Mouse (Mus musculus) liver, postnatal 0 days (tissue): ENCODE results near the gene Gde1. TPM values are rescaled to one million over a fixed set of nuclear protein-coding genes. Genes with fewer than 3 reads are reported as not detected.

Experiments used
- ATAC-seq: fragments of 200-750 bp; cut with Nextera tagmentation; 2 replicates; pipeline ENCODE4 v1.8.0; 2017; ENCODE audit warnings: mild to moderate bottlenecking, moderate library complexity
- DNase-seq: peaks from one replicate; pipeline ENCODE4 v3.0.0-alpha.2; 2016
- H3K27ac ChIP-seq: fragments of 300-500 bp; sonication (generic); 2 replicates; pipeline ENCODE4 v1.5.1; 2014; ENCODE audit warnings: antibody characterized with exemption, moderate library complexity, mild to moderate bottlenecking, low read depth
- H3K27me3 ChIP-seq: fragments of 300-500 bp; sonication (generic); 2 replicates; pipeline ENCODE4 v1.6.1; 2014; ENCODE audit warnings: low read length, control low read depth, mixed read lengths; ENCODE audit not compliant: insufficient read depth
- H3K36me3 ChIP-seq: fragments of 300-500 bp; sonication (generic); replicated peaks from 2 replicates; pipeline ENCODE4 v1.6.1; 2014; ENCODE audit warnings: mild to moderate bottlenecking, control low read depth, low read length, moderate library complexity, mixed read lengths; ENCODE audit not compliant: insufficient read depth
- H3K4me1 ChIP-seq: fragments of 300-500 bp; sonication (generic); 2 replicates; pipeline ENCODE4 v1.6.1; 2014; ENCODE audit warnings: antibody characterized with exemption, mild to moderate bottlenecking, control low read depth; ENCODE audit not compliant: insufficient read depth
- H3K4me2 ChIP-seq: fragments of 300-500 bp; sonication (generic); 2 replicates; pipeline ENCODE4 v1.6.1; 2014; ENCODE audit warnings: low read depth, mild to moderate bottlenecking, low read length, moderate library complexity, mixed read lengths
- H3K4me3 ChIP-seq: fragments of 300-500 bp; sonication (generic); 2 replicates; pipeline ENCODE4 v1.5.1; 2014; ENCODE audit warnings: low read depth, low read length
- H3K9ac ChIP-seq: fragments of 300-500 bp; sonication (generic); replicated peaks from 2 replicates; pipeline ENCODE4 v1.6.1; 2014; ENCODE audit warnings: mild to moderate bottlenecking, moderate library complexity
- H3K9me3 ChIP-seq: fragments of 300-500 bp; sonication (generic); 2 replicates; pipeline ENCODE4 v1.6.1; 2016; ENCODE audit warnings: mild to moderate bottlenecking, control low read depth, low read length, mixed read lengths
- CTCF ChIP-seq: sonication (generic); IDR thresholded peaks from 2 replicates; pipeline ENCODE4 v1.5.1; 2016; ENCODE audit warnings: antibody characterized with exemption, low read depth
- EP300 ChIP-seq: IDR thresholded peaks from 2 replicates; pipeline ENCODE4 v1.6.1; 2016; ENCODE audit warnings: antibody characterized with exemption, low read depth, mild to moderate bottlenecking
- WGBS: fragments of 180-500 bp; shearing (Covaris S2); extraction: QIAGEN DNeasy Blood & Tissue Kit; methylation state at CpG from one replicate; pipeline ENCODE4 v1.1.7; 2014; ENCODE audit not compliant: insufficient replicate concordance; 5-methylcytosine and 5-hydroxymethylcytosine counted together
- polyA plus RNA-seq: library from polyadenylated mRNA; unstranded; fragments of >200 nt; fragmentation: Nextera tagmentation; extraction: Ambion mirVana; gene quantifications from 2 replicates; pipeline ENCODE4 v1.2.1, GENCODE M21; 2015

Gene Gde1
- polyA plus RNA-seq, 1 experiment from 2014 or later: 43.1 TPM

DNA sequence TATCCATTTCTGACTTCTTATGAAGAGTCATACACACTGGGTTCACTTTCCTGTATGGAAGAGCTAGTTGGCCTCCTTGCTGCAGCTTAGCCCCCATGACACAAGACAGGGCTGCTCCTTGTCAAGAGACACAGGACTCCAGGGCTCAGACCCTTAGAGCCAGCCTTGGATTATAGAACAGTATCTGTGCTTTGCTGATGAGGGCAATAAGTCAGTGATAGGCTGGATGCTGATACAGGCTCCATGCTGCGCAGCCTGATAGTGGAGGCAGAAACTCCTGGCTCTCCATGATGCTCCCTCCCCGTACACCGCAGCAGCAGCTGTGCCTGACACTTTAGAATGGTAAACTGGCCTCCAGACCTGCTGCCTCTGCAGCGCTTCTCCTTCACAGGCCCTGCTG, 35.4 kb downstream of the Gde1 start:
- H3K4me2 ChIP-seq: no peak overlapping the region
- no peaks in the 10 kb centered on the region for H3K36me3 ChIP-seq
- no peak for ATAC-seq
- 72% methylated on average over 4 of the region's 4 CpGs for WGBS
- no peak overlapping the region for H3K4me3 ChIP-seq
- H3K9ac ChIP-seq: no peak overlapping the region
- no peaks in the 10 kb centered on the region for H3K9me3 ChIP-seq
- no peaks in the 10 kb centered on the region for H3K27me3 ChIP-seq
- no peak overlapping the region for H3K27ac ChIP-seq
- TF ChIP-seq CTCF: no peak
- DNase-seq: no peak
- no peaks in the 10 kb centered on the region for H3K4me1 ChIP-seq

DNA sequence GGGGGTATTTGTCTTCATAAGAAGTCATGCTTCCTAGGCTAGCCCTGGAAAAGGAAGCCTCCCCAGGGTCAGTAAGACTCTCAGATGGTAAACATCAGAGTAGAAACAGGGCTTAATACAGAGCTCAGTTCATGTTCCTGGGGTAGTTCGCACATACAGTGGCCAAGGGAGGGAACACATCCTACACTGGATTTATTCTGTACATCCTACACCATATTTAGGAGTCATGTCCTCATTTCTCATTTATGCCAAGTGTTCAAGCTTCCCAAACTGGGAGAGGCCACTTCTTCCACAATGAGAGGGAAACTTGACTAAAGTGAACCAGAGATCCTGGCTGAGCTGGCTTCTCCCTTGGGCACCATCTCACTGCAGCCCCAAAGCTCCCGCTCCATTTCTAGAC, 37.8 kb downstream of the Gde1 start:
- Histone ChIP-seq H3K4me1 (no peaks in the 10 kb centered on the region), H3K36me3 (no peaks in the 10 kb centered on the region), H3K27ac (no peak overlapping the region), H3K9me3 (0 out of 2 replicates have a peak, but pooled peaks cover 4% of the 10 kb centered on the region), H3K9ac (no peak overlapping the region), H3K4me3 (no peak overlapping the region), H3K27me3 (no peaks in the 10 kb centered on the region), H3K4me2 (no peak overlapping the region)
- 70% methylated on average over 2 of the region's 2 CpGs for WGBS
- no peak for DNase-seq
- no peak for ATAC-seq
- TF ChIP-seq EP300 (no peak), CTCF (no peak)

DNA sequence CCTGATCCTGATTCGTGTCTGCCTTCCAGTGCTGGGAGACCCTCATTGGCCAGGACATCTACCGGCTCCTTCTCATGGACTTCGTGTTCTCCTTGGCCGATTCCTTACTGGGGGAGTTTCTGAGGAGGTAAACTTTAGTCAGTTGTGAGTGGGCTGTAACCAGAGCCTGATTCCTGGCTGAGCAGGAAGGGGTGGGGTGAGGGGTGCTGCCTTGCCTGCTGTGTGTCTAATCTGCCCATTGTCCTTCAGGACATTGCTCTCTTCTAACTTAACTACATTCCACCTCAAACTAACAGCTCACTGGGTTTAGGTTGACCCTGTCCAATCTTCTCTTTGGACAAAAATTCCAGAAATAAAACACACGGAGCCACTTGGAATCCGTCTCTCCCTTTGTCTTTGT, 48.8 kb downstream of the Gde1 start:
- Histone ChIP-seq H3K4me1 (no peaks in the 10 kb centered on the region), H3K4me2 (no peak overlapping the region), H3K9me3 (no peaks in the 10 kb centered on the region), H3K36me3 (no peaks in the 10 kb centered on the region), H3K4me3 (no peak overlapping the region), H3K9ac (no peak overlapping the region), H3K27me3 (no peaks in the 10 kb centered on the region), H3K27ac (no peak overlapping the region)
- TF ChIP-seq CTCF: no peak
- no peak for TF ChIP-seq EP300
- no peak for ATAC-seq
- WGBS: 51% methylated on average over 6 of the region's 6 CpGs
- no peak for DNase-seq

DNA sequence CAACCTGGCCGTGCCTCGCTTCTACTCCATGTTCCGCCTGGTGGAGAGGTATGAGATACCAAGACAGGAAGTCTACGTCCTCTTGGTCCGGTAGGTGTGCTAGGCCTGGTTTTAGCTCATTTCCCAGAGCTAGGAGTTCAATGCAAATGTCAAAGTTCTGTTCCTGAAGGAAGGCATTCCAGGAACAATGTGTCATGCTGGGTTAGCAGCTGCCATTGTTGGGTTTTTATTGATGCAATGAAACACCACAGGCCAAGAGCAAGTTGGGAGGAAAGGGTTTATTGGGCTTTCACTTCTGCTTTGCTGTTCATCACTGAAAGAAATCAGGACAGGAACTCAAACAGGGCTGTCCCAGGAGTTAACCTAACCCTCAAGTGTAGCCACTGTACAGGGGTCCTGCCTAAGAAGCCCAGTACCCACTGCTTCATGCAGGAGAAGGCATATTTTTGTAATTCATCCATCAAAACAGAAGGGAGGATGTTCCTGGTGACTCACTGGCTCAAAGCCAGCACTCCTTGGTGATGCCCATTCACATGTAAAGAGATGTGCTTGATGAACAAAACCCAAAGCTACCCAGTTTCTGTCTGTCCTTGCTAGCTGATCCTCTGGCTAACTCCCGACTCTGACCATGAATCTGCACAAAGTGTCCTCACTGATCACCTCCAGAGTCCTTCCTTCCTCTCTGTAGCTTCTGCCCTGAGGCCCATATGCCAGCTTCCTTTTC, 52.8 kb downstream of the Gde1 start:
- no peak for TF ChIP-seq EP300
- TF ChIP-seq CTCF: no peak
- no peak overlapping the region for H3K27ac ChIP-seq
- DNase-seq: no peak
- no peaks in the 10 kb centered on the region for H3K4me1 ChIP-seq
- H3K27me3 ChIP-seq: no peaks in the 10 kb centered on the region
- 70% methylated on average over 6 of the region's 6 CpGs for WGBS
- H3K9ac ChIP-seq: no peak overlapping the region
- H3K36me3 ChIP-seq: no peaks in the 10 kb centered on the region
- H3K4me3 ChIP-seq: no peak overlapping the region
- no peaks in the 10 kb centered on the region for H3K9me3 ChIP-seq
- no peak for ATAC-seq
- H3K4me2 ChIP-seq: no peak overlapping the region

DNA sequence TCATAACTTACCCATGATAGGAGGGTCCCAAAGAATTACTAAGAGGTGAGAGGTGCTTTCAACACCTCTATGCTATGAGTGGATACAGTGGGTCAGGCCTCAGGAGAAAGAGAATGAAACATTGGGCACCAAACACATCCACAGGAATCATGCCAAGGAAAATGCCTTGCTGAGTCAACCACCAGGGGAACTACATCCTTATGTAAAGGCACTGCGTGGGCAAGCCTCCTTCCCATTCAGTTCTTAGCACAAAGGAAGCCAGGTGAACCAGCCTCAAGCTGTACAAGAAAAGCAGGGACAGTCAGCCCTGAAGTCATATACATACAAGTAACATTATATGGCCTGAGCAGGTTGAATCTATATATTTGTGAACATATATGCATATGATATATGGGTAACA, 54.7 kb downstream of the Gde1 start:
- H3K9ac ChIP-seq: no peak overlapping the region
- H3K27me3 ChIP-seq: no peaks in the 10 kb centered on the region
- ATAC-seq: no peak
- no peaks in the 10 kb centered on the region for H3K9me3 ChIP-seq
- H3K4me2 ChIP-seq: no peak overlapping the region
- no peak overlapping the region for H3K27ac ChIP-seq
- no peaks in the 10 kb centered on the region for H3K4me1 ChIP-seq
- no peak overlapping the region for H3K4me3 ChIP-seq
- TF ChIP-seq EP300 (no peak), CTCF (no peak)
- WGBS: 71% methylated on average over 1 of the region's 1 CpGs
- DNase-seq: no peak
- no peaks in the 10 kb centered on the region for H3K36me3 ChIP-seq

DNA sequence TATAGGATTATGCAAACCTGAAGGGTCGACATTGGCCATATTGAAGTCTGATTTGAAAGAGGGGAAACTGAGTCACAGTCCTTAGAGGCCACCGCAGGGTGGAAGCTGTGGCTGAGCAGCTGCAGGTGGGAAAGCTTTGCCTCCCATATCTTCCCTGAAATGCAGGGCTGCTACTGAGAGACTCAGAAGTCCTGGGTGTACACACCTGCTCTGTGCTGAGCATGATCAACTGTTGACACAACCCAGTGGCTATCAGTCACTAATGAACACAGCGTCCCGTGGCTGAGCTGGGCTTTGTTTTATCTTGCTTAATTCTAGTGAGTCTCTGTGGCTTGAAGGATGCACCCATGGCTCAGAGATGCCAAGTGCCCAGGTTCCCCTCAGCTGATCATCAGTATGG, 55.5 kb downstream of the Gde1 start:
- no peak overlapping the region for H3K9ac ChIP-seq
- no peaks in the 10 kb centered on the region for H3K36me3 ChIP-seq
- ATAC-seq: no peak
- H3K27ac ChIP-seq: no peak overlapping the region
- no peaks in the 10 kb centered on the region for H3K27me3 ChIP-seq
- no peak for DNase-seq
- TF ChIP-seq EP300: no peak
- no peak for TF ChIP-seq CTCF
- no peak overlapping the region for H3K4me2 ChIP-seq
- H3K4me1 ChIP-seq: no peaks in the 10 kb centered on the region
- H3K4me3 ChIP-seq: no peak overlapping the region
- WGBS: 63% methylated on average over 4 of the region's 4 CpGs
- H3K9me3 ChIP-seq: no peaks in the 10 kb centered on the region

DNA sequence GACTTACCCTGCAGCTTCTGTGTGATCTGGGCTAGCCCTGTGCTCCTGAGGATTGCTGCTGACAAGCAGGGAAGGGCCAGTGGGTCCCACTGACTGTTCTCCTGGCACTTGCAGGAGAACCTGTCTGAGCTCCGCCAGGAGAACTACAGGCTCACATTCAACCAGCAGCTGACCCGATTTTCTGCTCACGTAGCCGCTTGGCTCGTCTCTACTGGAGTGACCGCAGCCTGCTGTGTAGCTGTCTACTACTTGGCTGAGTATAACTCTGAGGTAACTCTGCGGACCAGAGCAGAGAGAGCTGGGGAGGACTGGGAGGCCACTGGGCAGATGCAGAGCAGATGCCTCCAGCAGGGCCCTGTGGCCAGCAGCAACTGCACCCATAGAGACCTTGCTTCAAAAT, 56.2 kb downstream of the Gde1 start:
- WGBS: 76% methylated on average over 7 of the region's 7 CpGs
- H3K36me3 ChIP-seq: no peaks in the 10 kb centered on the region
- no peak for ATAC-seq

More for the DNA sequence above, 56.2 kb downstream of the Gde1 start:
- H3K4me2 ChIP-seq: no peak overlapping the region
- no peaks in the 10 kb centered on the region for H3K4me1 ChIP-seq
- no peaks in the 10 kb centered on the region for H3K9me3 ChIP-seq
- DNase-seq: no peak
- no peak overlapping the region for H3K9ac ChIP-seq
- no peak overlapping the region for H3K4me3 ChIP-seq
- TF ChIP-seq EP300: no peak
- H3K27me3 ChIP-seq: no peaks in the 10 kb centered on the region
- no peak overlapping the region for H3K27ac ChIP-seq
